Mouse (Mus musculus) limb, embryonic 15.5 days (tissue): ENCODE data around the gene Trpc7. TPM values are rescaled to one million over a fixed set of nuclear protein-coding genes. Genes with fewer than 3 reads are reported as not detected.

Experiments used
- ATAC-seq: fragments of 200-750 bp; cut with Nextera tagmentation; 2 replicates; pipeline ENCODE4 v1.8.0; 2017; ENCODE audit warnings: low read depth, moderate TSS enrichment; ENCODE audit not compliant: insufficient number of reproducible peaks, low FRiP score, low TSS enrichment
- H3K27ac ChIP-seq: fragments of 300-500 bp; sonication (generic); 2 replicates; pipeline ENCODE4 v1.5.1; 2015; ENCODE audit warnings: moderate library complexity, mild to moderate bottlenecking, inconsistent platforms
- H3K27me3 ChIP-seq: fragments of 300-500 bp; sonication (generic); 2 replicates; pipeline ENCODE4 v1.6.1; 2015; ENCODE audit warnings: inconsistent platforms
- H3K36me3 ChIP-seq: fragments of 300-500 bp; sonication (generic); 2 replicates; pipeline ENCODE4 v1.6.1; 2015; ENCODE audit warnings: inconsistent platforms
- H3K4me1 ChIP-seq: fragments of 300-500 bp; sonication (generic); 2 replicates; pipeline ENCODE4 v1.6.1; 2015; ENCODE audit warnings: inconsistent platforms
- H3K4me2 ChIP-seq: fragments of 300-500 bp; sonication (generic); 2 replicates; pipeline ENCODE4 v1.6.1; 2015; ENCODE audit warnings: mild to moderate bottlenecking, inconsistent platforms
- H3K4me3 ChIP-seq: fragments of 300-500 bp; sonication (generic); 2 replicates; pipeline ENCODE4 v1.5.1; 2015; ENCODE audit warnings: mild to moderate bottlenecking, inconsistent platforms
- H3K9ac ChIP-seq: fragments of 300-500 bp; sonication (generic); 2 replicates; pipeline ENCODE4 v1.6.1; 2015; ENCODE audit warnings: inconsistent platforms
- H3K9me3 ChIP-seq: fragments of 300-500 bp; sonication (generic); 2 replicates; pipeline ENCODE4 v1.6.1; 2016; ENCODE audit warnings: inconsistent platforms
- WGBS: fragments of 180-500 bp; shearing (Covaris S2); methylation state at CpG from one replicate; pipeline ENCODE4 v1.1.7; 2015; 5-methylcytosine and 5-hydroxymethylcytosine counted together
- polyA plus RNA-seq: library from polyadenylated mRNA; unstranded; fragments of >200 nt; fragmentation: Nextera tagmentation; extraction: Ambion mirVana; gene quantifications from 2 replicates; pipeline ENCODE4 v1.2.1, GENCODE M21; 2015

Gene Trpc7
- polyA plus RNA-seq, 1 experiment from 2014 or later = 0.09 TPM

- 70% methylated on average over 6 of the region's 6 CpGs for WGBS
- ATAC-seq = no peak
- Histone ChIP-seq H3K4me3 (no peak overlapping the region), H3K9ac (no peak overlapping the region), H3K4me1 (0 out of 2 replicates have a peak, but pooled peaks cover 4% of the 10 kb centered on the region), H3K4me2 (no peak overlapping the region), H3K9me3 (no peaks in the 10 kb centered on the region), H3K27me3 (no peaks in the 10 kb centered on the region), H3K36me3 (no peaks in the 10 kb centered on the region), H3K27ac (no peak overlapping the region)
Observed at GRCm38 (mm10) chr13:56864567-56864966, 31.2 kb downstream of the Trpc7 start.

GRCm38 (mm10) chr13:56862011-56862410 is 33.8 kb downstream of the Trpc7 start:
- 47% methylated on average over 6 of the region's 6 CpGs for WGBS
- Histone ChIP-seq H3K27me3 (no peaks in the 10 kb centered on the region), H3K9ac (no peak overlapping the region), H3K4me1 (0 out of 2 replicates have a peak, but pooled peaks cover 4% of the 10 kb centered on the region), H3K4me2 (no peak overlapping the region), H3K4me3 (no peak overlapping the region), H3K27ac (no peak overlapping the region), H3K36me3 (no peaks in the 10 kb centered on the region), H3K9me3 (no peaks in the 10 kb centered on the region)
- ATAC-seq = no peak

- Histone ChIP-seq H3K27me3 (no peaks in the 10 kb centered on the region), H3K36me3 (no peaks in the 10 kb centered on the region), H3K27ac (no peak overlapping the region), H3K9ac (no peak overlapping the region), H3K4me1 (no peaks in the 10 kb centered on the region), H3K9me3 (no peaks in the 10 kb centered on the region), H3K4me3 (no peak overlapping the region), H3K4me2 (no peak overlapping the region)
- 53% methylated on average over 8 of the region's 8 CpGs for WGBS
- no peak for ATAC-seq
Observed at GRCm38 (mm10) chr13:56854506-56854905, 41.3 kb downstream of the Trpc7 start.

GRCm38 (mm10) chr13:56853436-56853835 is 42.4 kb downstream of the Trpc7 start:
- Histone ChIP-seq H3K4me3 (no peak overlapping the region), H3K36me3 (no peaks in the 10 kb centered on the region), H3K9ac (no peak overlapping the region), H3K9me3 (no peaks in the 10 kb centered on the region), H3K4me2 (no peak overlapping the region), H3K27ac (no peak overlapping the region), H3K27me3 (no peaks in the 10 kb centered on the region), H3K4me1 (no peaks in the 10 kb centered on the region)
- ATAC-seq = no peak
- WGBS = 50% methylated on average over 5 of the region's 5 CpGs

GRCm38 (mm10) chr13:56845866-56846265 is 49.9 kb downstream of the Trpc7 start:
- no peaks in the 10 kb centered on the region for H3K27me3 ChIP-seq
- H3K27ac ChIP-seq = no peak overlapping the region
- H3K9ac ChIP-seq = no peak overlapping the region
- no peak overlapping the region for H3K4me3 ChIP-seq
- H3K9me3 ChIP-seq = no peaks in the 10 kb centered on the region
- no peak overlapping the region for H3K4me2 ChIP-seq
- H3K36me3 ChIP-seq = no peaks in the 10 kb centered on the region
- H3K4me1 ChIP-seq = no peaks in the 10 kb centered on the region
- WGBS = 63% methylated on average over 3 of the region's 3 CpGs
- no peak for ATAC-seq

GRCm38 (mm10) chr13:56815471-56815870 is 80.3 kb downstream of the Trpc7 start:
- no peaks in the 10 kb centered on the region for H3K9me3 ChIP-seq
- H3K36me3 ChIP-seq = no peaks in the 10 kb centered on the region
- WGBS = 84% methylated on average over 12 of the region's 12 CpGs
- 0 out of 2 replicates have a peak, but pooled peaks cover under 1% of the 10 kb centered on the region for H3K27me3 ChIP-seq
- no peak overlapping the region for H3K9ac ChIP-seq
- H3K4me1 ChIP-seq = 0 out of 2 replicates have a peak, but pooled peaks cover 2% of the 10 kb centered on the region
- H3K4me2 ChIP-seq = no peak overlapping the region
- no peak overlapping the region for H3K4me3 ChIP-seq
- ATAC-seq = no peak
- no peak overlapping the region for H3K27ac ChIP-seq

GRCm38 (mm10) chr13:56806776-56807490 is 88.9 kb downstream of the Trpc7 start:
- ATAC-seq = 0 out of 2 replicates have a peak, but pooled peaks have one; percentile 48
- Histone ChIP-seq H3K9ac (no peak overlapping the region), H3K4me3 (peak overlapping the region; percentile 33), H3K27ac (no peak overlapping the region), H3K27me3 (peaks cover 4% of the 10 kb centered on the region; the same call in 1 of the 2 replicates), H3K4me2 (peak overlapping the region; percentile 57), H3K9me3 (no peaks in the 10 kb centered on the region), H3K36me3 (no peaks in the 10 kb centered on the region), H3K4me1 (peaks cover 6% of the 10 kb centered on the region; the same call in 1 of the 2 replicates)
- 7% methylated on average over 27 of the region's 27 CpGs for WGBS

- Histone ChIP-seq H3K4me3 (no peak overlapping the region), H3K27me3 (peaks cover under 1% of the 10 kb centered on the region; the same call in 1 of the 2 replicates), H3K9me3 (no peaks in the 10 kb centered on the region), H3K27ac (no peak overlapping the region), H3K9ac (no peak overlapping the region), H3K4me2 (no peak overlapping the region), H3K4me1 (peaks cover 6% of the 10 kb centered on the region; the same call in 1 of the 2 replicates), H3K36me3 (no peaks in the 10 kb centered on the region)
- 73% methylated on average over 3 of the region's 3 CpGs for WGBS
- no peak for ATAC-seq
Observed at GRCm38 (mm10) chr13:56805131-56805530, 90.7 kb downstream of the Trpc7 start.

GRCm38 (mm10) chr13:56797459-56797858 is 98.3 kb downstream of the Trpc7 start:
- Histone ChIP-seq H3K27me3 (no peaks in the 10 kb centered on the region), H3K36me3 (no peaks in the 10 kb centered on the region), H3K4me3 (no peak overlapping the region), H3K4me2 (no peak overlapping the region), H3K9me3 (no peaks in the 10 kb centered on the region), H3K27ac (no peak overlapping the region), H3K4me1 (0 out of 2 replicates have a peak, but pooled peaks cover 5% of the 10 kb centered on the region), H3K9ac (no peak overlapping the region)
- ATAC-seq = no peak
- WGBS = 79% methylated on average over 7 of the region's 7 CpGs

GRCm38 (mm10) chr13:56795501-56795900 is 100.3 kb downstream of the Trpc7 start:
- Histone ChIP-seq H3K4me1 (0 out of 2 replicates have a peak, but pooled peaks cover 5% of the 10 kb centered on the region), H3K9ac (no peak overlapping the region), H3K36me3 (no peaks in the 10 kb centered on the region), H3K4me3 (no peak overlapping the region), H3K27ac (no peak overlapping the region), H3K27me3 (no peaks in the 10 kb centered on the region), H3K4me2 (no peak overlapping the region), H3K9me3 (no peaks in the 10 kb centered on the region)
- no peak for ATAC-seq
- WGBS = 71% methylated on average over 7 of the region's 7 CpGs

GRCm38 (mm10) chr13:56794441-56794840 is 101.4 kb downstream of the Trpc7 start:
- Histone ChIP-seq H3K4me3 (no peak overlapping the region), H3K36me3 (no peaks in the 10 kb centered on the region), H3K27me3 (no peaks in the 10 kb centered on the region), H3K4me2 (no peak overlapping the region), H3K27ac (no peak overlapping the region), H3K4me1 (0 out of 2 replicates have a peak, but pooled peaks cover 5% of the 10 kb centered on the region), H3K9me3 (no peaks in the 10 kb centered on the region), H3K9ac (no peak overlapping the region)
- no peak for ATAC-seq
- 55% methylated on average over 7 of the region's 7 CpGs for WGBS

GRCm38 (mm10) chr13:56792844-56793243 is 102.9 kb downstream of the Trpc7 start:
- no peak overlapping the region for H3K4me3 ChIP-seq
- WGBS = 68% methylated on average over 3 of the region's 3 CpGs
- ATAC-seq = no peak
- H3K4me2 ChIP-seq = no peak overlapping the region
- H3K4me1 ChIP-seq = 0 out of 2 replicates have a peak, but pooled peaks cover 5% of the 10 kb centered on the region
- no peaks in the 10 kb centered on the region for H3K36me3 ChIP-seq
- no peaks in the 10 kb centered on the region for H3K9me3 ChIP-seq
- H3K27ac ChIP-seq = no peak overlapping the region
- no peak overlapping the region for H3K9ac ChIP-seq
- no peaks in the 10 kb centered on the region for H3K27me3 ChIP-seq
